Mouse (Mus musculus) cortical plate, adult 2 months (tissue): ENCODE measurements around the gene Rgs13.

Source experiments
- CTCF ChIP-seq: fragments of 200-500 bp; IDR thresholded peaks from 2 replicates; pipeline ENCODE4 v1.5.1; 2011; ENCODE audit warnings: mild to moderate bottlenecking, control low read depth, low read length; ENCODE audit not compliant: insufficient read depth; ENCODE audit errors: extremely low read depth
- POLR2A ChIP-seq: fragments of 200-500 bp; IDR thresholded peaks from 2 replicates; pipeline ENCODE4 v1.6.1; 2011; ENCODE audit warnings: mild to moderate bottlenecking, low read length, control low read depth; ENCODE audit not compliant: insufficient read depth; ENCODE audit errors: extremely low read depth

- TF ChIP-seq POLR2A (no peak), CTCF (no peak)
These were observed 10.9 kb downstream of the Rgs13 start for GRCm38 (mm10) chr1:144166275-144166674.
